Mouse (Mus musculus) cerebellum, adult (tissue): ENCODE measurements around the gene Gm49337.
A peak's percentile ranks its signal among the peaks of the same experiment; 100 is the strongest.

Source experiments
- ATAC-seq: cut with Nextera tagmentation; 2 replicates; pipeline ENCODE4 v1.9.2; 2017; ENCODE audit warnings: mild to moderate bottlenecking, moderate library complexity, mixed read lengths; ENCODE audit not compliant: insufficient number of reproducible peaks, low FRiP score, low TSS enrichment

Gene Gm49337

GRCm38 (mm10) chr4:116160769-116161168, 12.4 kb upstream of the Gm49337 start:
- ATAC-seq, result no peak

GRCm38 (mm10) chr4:116162142-116162541, 11.0 kb upstream of the Gm49337 start:
- no peak for ATAC-seq

- no peak for ATAC-seq
Measured at GRCm38 (mm10) chr4:116164759-116165554, 8.2 kb upstream of the Gm49337 start.

- no peak for ATAC-seq
Measured at GRCm38 (mm10) chr4:116165708-116166407, 7.3 kb upstream of the Gm49337 start.

GRCm38 (mm10) chr4:116167404-116167803, 5.8 kb upstream of the Gm49337 start, which contains the start of gene Tspan1:
Gene Tspan1 (minus strand): TSS chr4:116167601.
- no peak for ATAC-seq

GRCm38 (mm10) chr4:116168617-116169352, 4.4 kb upstream of the Gm49337 start:
- no peak for ATAC-seq

- no peak for ATAC-seq
Measured at GRCm38 (mm10) chr4:116169353-116169672, 3.9 kb upstream of the Gm49337 start.

GRCm38 (mm10) chr4:116173752-116174151, 568 bp downstream of the Gm49337 start:
- ATAC-seq, result no peak

GRCm38 (mm10) chr4:116174466-116175116, 1.4 kb downstream of the Gm49337 start:
- no peak for ATAC-seq

GRCm38 (mm10) chr4:116175136-116175535, 2.0 kb downstream of the Gm49337 start:
- ATAC-seq, result no peak

- peak; percentile 65 for ATAC-seq
Measured at GRCm38 (mm10) chr4:116175711-116176542, 2.7 kb downstream of the Gm49337 start.

GRCm38 (mm10) chr4:116176543-116176988, 3.4 kb downstream of the Gm49337 start:
- ATAC-seq, result peak; percentile 68

GRCm38 (mm10) chr4:116177140-116177539, 4.0 kb downstream of the Gm49337 start:
- ATAC-seq, result peak; percentile 9; the same call in 1 of the 2 replicates

GRCm38 (mm10) chr4:116182079-116182478, 8.9 kb downstream of the Gm49337 start:
- no peak for ATAC-seq

- peak; percentile 74; the same call in 1 of the 2 replicates for ATAC-seq
Measured at GRCm38 (mm10) chr4:116182745-116183144, 9.6 kb downstream of the Gm49337 start.

- ATAC-seq, result no peak
Measured at GRCm38 (mm10) chr4:116185083-116185482, 11.9 kb downstream of the Gm49337 start.

- ATAC-seq, result no peak
Measured at GRCm38 (mm10) chr4:116192286-116192835, 19.2 kb downstream of the Gm49337 start.

GRCm38 (mm10) chr4:116193583-116194383, 20.6 kb downstream of the Gm49337 start:
- ATAC-seq, result no peak
